In genomic region chr7:72543946-72544345, GRCm38 (mm10) we compare ENCODE assay signal across 11 mouse cellular contexts.
DNase-seq lines count a peak whose midpoint lies in the region; ATAC-seq lines count a peak whose summit lies in the region.
"Had no signal": no experiment of that assay in that cellular context is flagged by ENCODE, and none has a peak within 500 bp of the region (broad histone marks: within the 10 kb centered on the region; RNA-seq: fewer than 3 reads in every experiment).

No protein-coding gene starts in this region.

- no peak for ATAC-seq in erythroid progenitor cell, adult 5-6 weeks (replicated peaks; ENCODE audit: low FRiP score, poor library complexity, severe bottlenecking)
- no peak for ATAC-seq in granulocyte monocyte progenitor cell, adult 5-6 weeks (replicated peaks; ENCODE audit: poor library complexity, severe bottlenecking)
- ATAC-seq: Patski had no signal

- peak; percentile 28 for DNase-seq in heart, postnatal 4 days
- no peak for DNase-seq in heart, adult 9 months (ENCODE audit: low spot score in 2 of 2)
- DNase-seq in ES-CJ7 (ENCODE audit: low read depth, low spot score): peak; percentile 12
- DNase-seq in ZHBTc4 (ENCODE audit: low read depth, low spot score): peak; percentile 18
- DNase-seq in kidney, postnatal 10 days: peak; percentile 74
- no peak for DNase-seq in left cerebral cortex, postnatal 25 days (ENCODE audit: low spot score in 2 of 2)
- DNase-seq: heart, postnatal 36 days; right cerebral cortex, postnatal 25 days had no signal

- intact Hi-C loops in left cerebral cortex, postnatal 25 days (cut with DNase I): loop anchor here (5.0 kb wide), 1 partner anchor 878 kb away; no protein-coding TSS in a partner anchor

Comparison
In these comparisons a context has a peak if more than half of its experiments do, and no peak if none do; other contexts are left out.
1. DNase-seq: peak in heart, postnatal 4 days (single experiment), ES-CJ7 (single experiment), ZHBTc4 (single experiment) and kidney, postnatal 10 days (single experiment); none in heart, adult 9 months (0 of 2) and left cerebral cortex, postnatal 25 days (0 of 2).